Mouse (Mus musculus) hindbrain, embryonic 13.5 days (tissue): ENCODE measurements around the gene Lbr. TPM values are rescaled to one million over a fixed set of nuclear protein-coding genes. Genes with fewer than 3 reads are reported as not detected.
"Not testable (repeated sequence)": the region's sequence is repeated elsewhere in the genome, so short reads cannot be mapped to it uniquely, and the experiment has no call there.

Source experiments
- ATAC-seq: fragments of 200-750 bp; cut with Nextera tagmentation; 2 replicates; pipeline ENCODE4 v1.8.0; 2017; ENCODE audit warnings: moderate TSS enrichment; ENCODE audit not compliant: low FRiP score
- H3K27ac ChIP-seq: fragments of 300-500 bp; sonication (generic); 2 replicates; pipeline ENCODE4 v1.5.1; 2015; ENCODE audit warnings: inconsistent platforms, mild to moderate bottlenecking, moderate library complexity
- H3K27me3 ChIP-seq: fragments of 300-500 bp; sonication (generic); 2 replicates; pipeline ENCODE4 v1.6.1; 2015; ENCODE audit warnings: mild to moderate bottlenecking, inconsistent platforms
- H3K36me3 ChIP-seq: fragments of 300-500 bp; sonication (generic); 2 replicates; pipeline ENCODE4 v1.6.1; 2015; ENCODE audit warnings: mild to moderate bottlenecking, inconsistent platforms
- H3K4me1 ChIP-seq: fragments of 300-500 bp; sonication (generic); replicated peaks from 2 replicates; pipeline ENCODE4 v1.6.1; 2015; ENCODE audit warnings: inconsistent platforms
- H3K4me2 ChIP-seq: fragments of 300-500 bp; sonication (generic); 2 replicates; pipeline ENCODE4 v1.6.1; 2015; ENCODE audit warnings: inconsistent platforms, mild to moderate bottlenecking, moderate library complexity
- H3K4me3 ChIP-seq: fragments of 300-500 bp; sonication (generic); 2 replicates; pipeline ENCODE4 v1.5.1; 2015; ENCODE audit warnings: mild to moderate bottlenecking, inconsistent platforms
- H3K9ac ChIP-seq: fragments of 300-500 bp; sonication (generic); 2 replicates; pipeline ENCODE4 v1.6.1; 2015; ENCODE audit warnings: mild to moderate bottlenecking, inconsistent platforms
- H3K9me3 ChIP-seq: fragments of 300-500 bp; sonication (generic); 2 replicates; pipeline ENCODE4 v1.6.1; 2016; ENCODE audit warnings: inconsistent platforms
- WGBS: fragments of 180-500 bp; shearing (Covaris S2); methylation state at CpG from one replicate; pipeline ENCODE4 v1.1.7; 2015; 5-methylcytosine and 5-hydroxymethylcytosine counted together
- polyA plus RNA-seq: library from polyadenylated mRNA; unstranded; fragments of >200 nt; fragmentation: Nextera tagmentation; extraction: Ambion mirVana; gene quantifications from 2 replicates; pipeline ENCODE4 v1.2.1, GENCODE M21; 2015

Lbr gene
- polyA plus RNA-seq, 1 experiment from 2014 or later = 37.2 TPM

- 87% methylated on average over 18 of the region's 18 CpGs for WGBS
- H3K9me3 ChIP-seq = no peaks in the 10 kb centered on the region
- no peak overlapping the region for H3K9ac ChIP-seq
- no peak for ATAC-seq
- H3K36me3 ChIP-seq = peaks cover 26% of the 10 kb centered on the region
- H3K4me1 ChIP-seq = no peaks in the 10 kb centered on the region
- no peak overlapping the region for H3K4me3 ChIP-seq
- no peak overlapping the region for H3K4me2 ChIP-seq
- H3K27ac ChIP-seq = no peak overlapping the region
- no peaks in the 10 kb centered on the region for H3K27me3 ChIP-seq
Measured at GRCm38 (mm10) chr1:181811481-181812223, 31.2 kb downstream of the Lbr start.

- Histone ChIP-seq H3K27me3 (no peaks in the 10 kb centered on the region), H3K4me1 (no peaks in the 10 kb centered on the region), H3K27ac (no peak overlapping the region), H3K9ac (no peak overlapping the region), H3K9me3 (no peaks in the 10 kb centered on the region), H3K4me2 (no peak overlapping the region), H3K4me3 (no peak overlapping the region), H3K36me3 (no peaks in the 10 kb centered on the region)
- no peak for ATAC-seq
- 88% methylated on average over 4 of the region's 4 CpGs for WGBS
Measured at GRCm38 (mm10) chr1:181800667-181801066, 42.2 kb downstream of the Lbr start.

- Histone ChIP-seq H3K4me2 (no peak overlapping the region), H3K36me3 (no peaks in the 10 kb centered on the region), H3K27me3 (no peaks in the 10 kb centered on the region), H3K9ac (no peak overlapping the region), H3K27ac (no peak overlapping the region), H3K4me1 (no peaks in the 10 kb centered on the region), H3K9me3 (no peaks in the 10 kb centered on the region), H3K4me3 (no peak overlapping the region)
- no peak for ATAC-seq
- WGBS = 84% methylated on average over 3 of the region's 3 CpGs
Measured at GRCm38 (mm10) chr1:181799911-181800310, 42.9 kb downstream of the Lbr start.

GRCm38 (mm10) chr1:181793541-181793940 lies 49.3 kb downstream of the Lbr start:
- Histone ChIP-seq H3K9me3 (no peaks in the 10 kb centered on the region), H3K4me1 (peaks cover 4% of the 10 kb centered on the region; the same call in 1 of the 2 replicates), H3K4me3 (no peak overlapping the region), H3K27ac (no peak overlapping the region), H3K27me3 (no peaks in the 10 kb centered on the region), H3K9ac (no peak overlapping the region), H3K4me2 (no peak overlapping the region), H3K36me3 (no peaks in the 10 kb centered on the region)
- no peak for ATAC-seq
- 38% methylated on average over 2 of the region's 2 CpGs for WGBS

DNA sequence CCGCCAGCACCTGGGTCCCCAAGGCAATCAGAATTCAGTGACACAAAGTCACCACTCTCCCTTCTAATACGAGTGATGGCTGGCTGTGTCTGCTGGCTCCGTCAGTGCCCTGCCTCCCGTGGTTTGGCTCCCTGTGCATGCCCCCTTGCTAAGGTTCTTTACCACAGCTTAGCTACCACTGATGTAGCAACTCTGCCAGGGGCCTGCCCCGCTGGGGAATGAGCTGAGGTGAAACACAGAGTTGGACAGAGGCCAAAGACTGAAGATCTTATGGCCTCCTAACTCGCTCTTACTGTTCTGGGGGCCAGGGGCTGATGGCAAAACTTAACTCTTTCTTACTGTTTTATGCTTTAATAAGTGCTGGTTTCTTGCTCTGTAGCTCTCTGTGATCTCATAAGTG lies 52.9 kb downstream of the Lbr start:
- 60% methylated on average over 6 of the region's 6 CpGs for WGBS
- Histone ChIP-seq H3K27me3 (no peaks in the 10 kb centered on the region), H3K4me1 (peaks cover 4% of the 10 kb centered on the region; the same call in 1 of the 2 replicates), H3K9ac (no peak overlapping the region), H3K4me2 (no peak overlapping the region), H3K9me3 (no peaks in the 10 kb centered on the region), H3K36me3 (no peaks in the 10 kb centered on the region), H3K4me3 (no peak overlapping the region), H3K27ac (no peak overlapping the region)
- ATAC-seq = no peak

- H3K4me3 ChIP-seq, H3K27ac ChIP-seq, H3K9ac ChIP-seq, H3K9me3 ChIP-seq, H3K4me2 ChIP-seq, ATAC-seq, H3K4me1 ChIP-seq, H3K36me3 ChIP-seq, H3K27me3 ChIP-seq: not testable (repeated sequence)
- WGBS = 97% methylated on average over 11 of the region's 11 CpGs
Measured at GRCm38 (mm10) chr1:181782600-181782999, 60.2 kb downstream of the Lbr start.

DNA sequence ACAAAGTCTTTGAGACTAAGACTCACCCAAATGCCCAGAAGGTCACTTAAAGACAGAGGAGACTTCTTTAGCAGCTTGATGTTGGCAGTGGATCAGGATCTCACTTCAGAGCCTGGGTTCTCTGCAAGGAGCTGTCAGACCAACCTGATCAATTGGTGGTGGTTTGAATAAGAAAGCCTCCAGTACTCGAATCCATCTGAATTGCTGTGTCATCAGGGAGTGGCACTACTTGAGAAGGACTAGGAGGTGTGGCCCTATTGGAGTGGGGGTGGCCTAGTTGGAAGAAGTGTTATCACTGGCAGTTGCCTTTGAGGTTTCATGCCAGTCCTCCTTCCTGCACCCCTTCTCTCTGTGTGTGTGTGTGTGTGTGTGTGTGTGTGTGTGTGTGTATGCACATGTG lies 66.3 kb downstream of the Lbr start:
- 42% methylated on average over 1 of the region's 1 CpGs for WGBS
- no peak for ATAC-seq
- no peak overlapping the region for H3K27ac ChIP-seq

GRCm38 (mm10) chr1:181771871-181772270 lies 71.0 kb downstream of the Lbr start:
- Histone ChIP-seq H3K27me3 (no peaks in the 10 kb centered on the region), H3K9ac (no peak overlapping the region), H3K4me1 (no peaks in the 10 kb centered on the region), H3K27ac (no peak overlapping the region), H3K4me3 (no peak overlapping the region), H3K36me3 (no peaks in the 10 kb centered on the region), H3K4me2 (no peak overlapping the region), H3K9me3 (peaks cover 4% of the 10 kb centered on the region; the same call in 1 of the 2 replicates)
- WGBS = 91% methylated on average over 3 of the region's 3 CpGs
- ATAC-seq = no peak

More for the DNA sequence above, 66.3 kb downstream of the Lbr start:
- no peak overlapping the region for H3K4me3 ChIP-seq
- H3K9me3 ChIP-seq = peaks cover 4% of the 10 kb centered on the region; the same call in 1 of the 2 replicates
- H3K9ac ChIP-seq = no peak overlapping the region
- no peak overlapping the region for H3K4me2 ChIP-seq
- H3K36me3 ChIP-seq = no peaks in the 10 kb centered on the region
- no peaks in the 10 kb centered on the region for H3K4me1 ChIP-seq
- H3K27me3 ChIP-seq = no peaks in the 10 kb centered on the region

DNA sequence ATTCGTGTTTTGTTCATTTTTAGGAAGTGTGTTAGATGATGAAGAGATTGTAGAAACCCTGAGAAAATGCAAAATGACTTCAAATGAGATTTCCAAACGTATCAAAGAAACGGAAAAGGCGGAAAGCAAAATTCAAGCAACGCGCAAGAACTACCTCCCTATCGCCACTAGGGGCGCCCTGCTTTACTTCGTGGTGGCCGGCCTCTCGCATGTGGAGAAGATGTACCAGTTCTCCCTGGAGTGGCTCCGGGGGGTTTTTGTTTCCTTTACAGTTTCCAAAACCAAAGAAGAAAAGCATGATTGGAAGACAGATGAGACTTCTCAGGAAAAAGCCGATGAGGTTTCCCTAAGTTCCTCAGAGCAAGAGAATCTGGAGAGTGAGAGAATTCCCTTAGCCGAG lies 73.5 kb downstream of the Lbr start:
- H3K4me2 ChIP-seq = no peak overlapping the region
- no peaks in the 10 kb centered on the region for H3K27me3 ChIP-seq
- no peaks in the 10 kb centered on the region for H3K9me3 ChIP-seq
- no peaks in the 10 kb centered on the region for H3K36me3 ChIP-seq
- H3K27ac ChIP-seq = no peak overlapping the region
- H3K4me1 ChIP-seq = no peaks in the 10 kb centered on the region
- H3K4me3 ChIP-seq = no peak overlapping the region
- ATAC-seq = no peak
- WGBS = 58% methylated on average over 14 of the region's 14 CpGs
- no peak overlapping the region for H3K9ac ChIP-seq

Other genes with a start within 250 kb of the Lbr start
- gene Enah, start 176.9 kb upstream of the Lbr start, polyA plus RNA-seq = 35.3 and 37.9 TPM in 2 replicates